Mouse (Mus musculus) kidney, adult 11 months (tissue): ENCODE measurements around the gene S100pbp.

Source experiments
- DNase-seq: peaks from one replicate; pipeline ENCODE4 v3.0.0; 2022

Gene S100pbp

GRCm38 (mm10) chr4:129220376-129221089 is 31.0 kb upstream of the S100pbp start:
- DNase-seq, result no peak

DNA sequence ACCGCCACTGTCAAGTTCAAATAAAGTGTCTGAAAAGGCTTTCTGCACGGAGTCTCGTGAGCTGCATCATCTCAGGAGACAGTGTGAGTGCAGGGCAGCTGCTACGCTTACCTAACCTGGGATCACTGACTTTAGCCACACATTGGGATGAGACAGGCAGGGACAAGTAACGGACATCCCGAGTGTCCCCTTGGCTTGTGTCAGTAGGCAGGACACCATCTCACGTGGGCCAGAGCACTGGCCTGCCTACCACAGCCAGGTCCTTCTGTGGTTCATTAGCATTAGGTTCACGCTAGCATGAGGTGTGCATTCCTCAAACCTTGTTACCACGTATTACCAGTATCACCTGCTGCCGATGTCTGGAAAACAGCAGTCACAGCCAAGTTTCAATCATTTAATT is 29.7 kb upstream of the S100pbp start:
- DNase-seq, result no peak

- no peak for DNase-seq
Observed at GRCm38 (mm10) chr4:129218569-129219175, 29.1 kb upstream of the S100pbp start.

DNA sequence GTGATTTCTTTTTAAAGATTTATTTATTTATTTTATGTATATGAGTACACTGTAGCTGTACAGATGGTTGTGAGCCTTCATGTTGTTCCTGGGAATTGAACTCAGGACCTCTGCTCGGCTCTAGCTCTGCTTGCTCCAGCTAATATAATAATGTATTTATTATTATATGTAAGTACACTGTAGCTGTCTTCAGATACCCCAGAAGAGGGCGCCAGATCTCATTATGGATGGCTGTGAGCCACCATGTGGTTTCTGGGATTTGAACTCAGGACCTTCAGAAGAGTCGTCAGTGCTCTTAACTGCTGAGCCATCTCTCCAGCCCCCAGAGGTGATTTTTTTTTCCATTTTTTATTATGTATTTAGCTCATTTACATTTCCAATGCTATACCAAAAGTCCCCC is 23.0 kb upstream of the S100pbp start:
- DNase-seq, result peak; percentile 15

DNA sequence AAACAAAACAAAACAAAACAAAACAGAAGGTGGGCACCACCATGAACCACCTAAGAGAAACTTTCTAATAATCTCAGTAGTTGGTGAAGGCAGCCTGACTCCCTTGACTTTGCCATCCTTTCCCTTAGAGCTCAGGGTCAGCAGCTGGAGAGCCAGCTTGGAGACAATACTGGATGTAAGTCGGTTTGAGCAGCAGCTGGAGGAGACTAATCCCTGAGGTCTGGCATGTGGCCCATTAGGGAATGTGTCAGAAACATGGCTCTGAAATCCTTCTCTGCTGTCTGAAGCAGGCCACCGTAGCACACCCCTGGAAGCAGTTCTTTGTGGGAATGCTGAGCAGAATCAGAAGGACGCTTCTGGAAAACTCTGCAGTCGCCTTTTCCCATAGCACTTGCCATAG is 21.9 kb upstream of the S100pbp start:
- DNase-seq, result no peak

GRCm38 (mm10) chr4:129209504-129209903 is 20.0 kb upstream of the S100pbp start:
- DNase-seq, result no peak

DNA sequence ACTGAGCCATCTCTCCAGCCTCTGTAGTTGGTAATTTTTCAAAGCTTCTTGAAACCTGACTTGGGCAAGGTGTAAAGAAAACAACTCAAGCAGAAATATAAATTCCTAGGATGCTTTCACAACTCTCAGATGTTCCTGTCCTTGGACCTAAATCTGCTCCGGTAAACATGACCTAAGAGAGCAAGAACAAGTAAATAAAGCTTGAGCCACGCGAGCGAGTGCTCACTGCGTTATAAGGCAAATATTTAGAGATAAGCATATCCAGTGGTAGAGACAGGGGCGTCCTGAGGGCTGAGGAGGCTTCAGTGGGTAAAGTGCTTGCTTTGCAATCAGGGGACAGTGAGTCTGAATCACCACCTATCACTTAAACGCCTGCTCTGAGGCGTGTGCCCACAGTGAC is 17.3 kb upstream of the S100pbp start:
- DNase-seq, result no peak

DNA sequence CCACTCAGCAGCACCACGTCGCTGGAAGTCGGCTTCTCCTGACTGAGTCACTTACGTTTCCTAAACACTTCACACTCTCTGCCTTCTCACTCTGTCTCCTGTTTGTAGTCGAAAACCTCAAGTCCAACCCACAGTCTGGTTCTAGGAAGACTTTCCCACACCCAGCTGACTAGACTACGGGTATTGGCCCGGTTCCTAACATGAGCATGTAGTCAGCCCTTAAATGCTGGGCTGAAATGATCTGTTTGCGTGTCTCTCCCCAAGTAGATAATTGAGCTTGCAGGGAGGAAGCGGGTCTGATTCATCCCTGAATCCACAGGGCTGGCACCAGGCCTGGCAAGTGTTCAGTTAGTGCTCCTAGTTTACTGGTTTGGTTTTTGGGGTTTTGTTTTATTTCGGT is 15.1 kb upstream of the S100pbp start:
- no peak for DNase-seq

GRCm38 (mm10) chr4:129197514-129197913 is 8.0 kb upstream of the S100pbp start:
- no peak for DNase-seq

GRCm38 (mm10) chr4:129194280-129194679 is 4.8 kb upstream of the S100pbp start:
- DNase-seq, result no peak

- DNase-seq, result no peak
Observed at GRCm38 (mm10) chr4:129191691-129192090, 2.2 kb upstream of the S100pbp start.

DNA sequence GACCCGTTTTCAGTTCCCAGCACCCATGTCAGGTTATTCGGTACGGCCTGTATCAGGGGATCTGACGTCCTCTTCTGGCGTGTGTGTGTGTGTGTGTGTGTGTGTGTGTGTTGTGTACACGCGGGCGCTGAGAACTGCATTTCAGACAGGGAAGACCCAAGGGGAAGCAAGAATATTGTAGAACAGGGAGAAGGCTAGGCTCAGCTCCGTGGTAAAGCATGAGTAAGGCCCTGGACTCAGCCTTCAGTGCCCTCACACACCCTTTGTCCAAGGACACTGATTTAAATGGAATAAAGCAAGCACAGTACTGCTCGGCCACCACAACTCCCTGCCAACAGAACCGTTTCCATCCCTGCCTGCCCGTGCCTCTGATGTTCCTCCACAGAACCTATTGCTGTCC is 1.0 kb upstream of the S100pbp start:
- DNase-seq, result peak; percentile 24

DNA sequence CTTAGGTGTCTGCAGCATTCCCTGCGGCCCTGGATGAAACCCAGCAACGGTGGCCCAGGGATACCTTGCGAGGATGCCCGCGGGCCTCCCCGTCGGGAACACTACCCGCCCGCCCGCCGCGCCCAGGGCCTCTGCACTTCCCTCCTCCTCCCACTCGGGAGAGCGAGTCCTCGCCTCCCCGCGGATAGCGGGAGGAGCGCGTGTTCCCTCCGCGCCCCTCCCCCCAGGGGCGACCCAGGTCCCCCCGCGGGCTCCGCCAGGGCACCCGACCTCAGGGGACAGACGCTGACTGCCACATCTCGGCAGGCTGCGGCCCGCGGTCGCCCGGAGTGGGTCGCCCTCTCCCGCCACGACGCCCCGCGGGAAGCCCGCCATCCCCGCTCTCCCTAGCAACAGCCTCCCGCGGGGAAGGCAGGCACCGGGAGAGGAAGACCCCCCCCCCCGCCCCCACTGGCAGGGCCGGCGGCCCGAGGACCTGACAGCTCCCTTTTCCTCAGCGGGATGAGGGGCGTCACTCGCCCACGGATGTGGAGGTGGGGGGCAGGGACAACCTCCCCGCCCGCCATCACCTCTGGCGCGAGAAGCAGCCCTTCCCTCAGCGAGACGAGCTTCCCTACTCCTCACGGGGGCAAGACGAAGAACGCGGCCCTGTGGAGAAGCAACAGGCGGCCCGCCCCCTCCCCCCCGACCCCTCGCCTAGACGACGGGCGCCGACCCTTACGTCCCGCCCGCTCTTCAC is 555 bp downstream of the S100pbp start:
- DNase-seq, result no peak

DNA sequence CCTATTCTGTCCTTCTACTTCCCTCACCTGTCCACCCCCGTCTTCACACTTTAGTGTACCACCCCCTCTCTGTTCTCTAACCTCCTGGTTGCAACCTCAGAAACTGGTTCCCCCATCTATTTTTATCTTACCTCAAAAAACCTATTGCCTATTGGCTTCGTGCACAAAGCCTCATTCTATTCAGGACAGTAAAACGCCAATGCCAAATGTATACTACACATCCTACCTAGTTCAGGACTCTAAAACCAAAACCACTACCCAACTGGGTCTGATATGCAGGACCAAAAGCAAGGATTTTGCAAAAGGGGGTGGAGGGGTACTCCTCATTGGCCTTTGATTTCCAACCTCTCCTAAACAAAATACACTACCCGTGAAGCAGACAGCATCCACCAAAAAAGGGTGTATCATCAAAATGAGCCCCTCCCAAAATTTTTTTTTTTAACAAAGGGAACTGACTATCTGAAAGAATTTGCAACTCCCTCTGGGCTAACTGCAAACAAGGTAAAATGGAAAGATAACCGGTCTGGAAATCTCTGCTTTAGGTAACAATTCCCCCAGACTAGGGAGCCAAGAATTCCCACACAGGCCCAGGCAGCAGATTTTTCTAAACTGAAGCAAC is 1.4 kb downstream of the S100pbp start:
- DNase-seq, result no peak

DNA sequence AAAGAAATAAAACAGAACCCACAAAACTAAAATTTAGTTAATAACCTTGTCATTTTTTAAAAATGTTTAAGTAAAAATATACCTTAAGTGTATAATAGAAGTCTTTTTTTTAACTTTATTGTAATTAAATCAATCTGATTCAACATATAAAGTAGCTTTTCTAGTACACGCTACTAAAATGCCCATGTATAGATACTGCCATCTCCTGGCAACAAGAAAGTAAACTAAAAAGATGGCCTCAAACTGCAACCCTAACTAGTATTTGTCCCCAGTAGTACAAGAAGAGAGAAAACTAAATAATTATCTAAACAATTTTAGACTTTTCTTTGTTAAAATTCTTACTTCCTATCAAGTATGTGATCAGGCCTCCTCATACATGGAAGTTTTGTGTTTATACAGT is 10.0 kb downstream of the S100pbp start:
- DNase-seq, result no peak

DNA sequence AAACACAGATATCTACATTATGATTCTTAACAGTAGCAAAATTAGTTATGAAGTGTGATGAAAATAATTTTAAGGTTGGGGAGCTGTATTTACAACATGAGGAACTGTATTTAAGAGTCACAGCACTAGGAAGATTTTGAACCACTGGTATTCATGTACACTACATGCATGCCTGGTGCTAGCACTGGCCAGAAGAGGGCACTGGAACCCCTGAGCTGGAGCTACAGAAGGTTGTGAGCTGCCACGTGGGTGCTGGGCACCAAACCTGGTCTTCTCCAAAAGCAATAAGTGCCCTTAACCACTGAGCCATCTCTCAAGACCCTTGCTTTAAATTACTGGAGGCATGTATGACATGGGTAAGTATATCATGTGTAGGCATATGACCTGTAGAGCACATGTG is 17.0 kb downstream of the S100pbp start:
- no peak for DNase-seq

DNA sequence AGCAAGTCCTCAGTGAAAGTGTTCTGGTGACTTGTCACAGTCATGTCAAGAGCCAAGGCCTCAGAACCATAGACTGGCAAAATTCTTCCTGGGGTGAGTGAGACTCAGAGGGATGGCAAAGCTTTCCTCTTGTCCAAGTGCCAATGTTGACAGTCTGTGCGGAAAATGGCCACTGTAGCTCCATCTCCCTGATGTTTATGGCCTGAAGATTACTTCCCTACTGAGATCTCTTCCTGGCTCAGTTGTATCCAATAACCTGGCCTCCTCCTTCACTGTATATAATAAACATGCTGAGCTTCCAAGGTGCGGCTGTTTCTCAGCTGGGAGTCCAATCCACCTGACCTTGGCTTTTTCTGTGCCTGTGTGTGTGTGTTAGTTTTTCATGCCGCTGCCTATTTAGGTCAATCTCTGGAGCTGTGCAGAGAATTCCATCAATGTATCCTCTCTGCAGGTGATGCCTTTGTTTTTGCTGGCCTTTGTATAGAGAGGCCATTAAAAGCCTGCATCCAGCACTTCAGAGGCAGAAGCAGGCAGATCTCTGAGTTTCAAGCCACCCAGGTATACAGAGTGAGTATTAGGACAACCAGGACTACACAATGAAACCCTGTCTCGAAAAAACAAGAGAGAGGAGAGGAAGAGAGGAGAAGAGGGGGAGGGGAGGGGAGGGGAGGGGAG is 27.8 kb downstream of the S100pbp start:
- no peak for DNase-seq

- no peak for DNase-seq
Observed at GRCm38 (mm10) chr4:129161076-129161475, 28.5 kb downstream of the S100pbp start.

- DNase-seq, result no peak
Observed at GRCm38 (mm10) chr4:129158549-129158948, 31.0 kb downstream of the S100pbp start.

DNA sequence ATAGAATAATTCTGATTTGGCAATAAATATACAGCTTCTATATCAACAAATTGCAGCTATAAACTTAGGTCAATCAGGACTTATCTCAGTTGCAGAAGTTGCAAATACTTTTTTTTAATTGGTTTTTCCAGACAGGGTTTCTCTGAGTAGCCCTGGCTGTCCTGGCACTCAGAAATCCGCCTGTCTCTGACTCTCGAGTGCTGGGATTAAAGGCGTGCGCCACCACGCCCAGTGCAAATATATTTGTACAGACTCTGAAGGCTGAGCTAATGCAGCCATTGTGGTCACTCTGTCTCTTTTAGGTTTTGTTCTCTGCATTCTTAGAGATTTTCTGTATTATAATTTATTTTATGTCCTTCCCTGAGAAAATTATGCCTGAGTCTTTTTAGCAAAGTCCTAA is 32.0 kb downstream of the S100pbp start:
- no peak for DNase-seq

- DNase-seq, result peak; percentile 54
Observed at GRCm38 (mm10) chr4:129151276-129151811, 38.2 kb downstream of the S100pbp start.

DNA sequence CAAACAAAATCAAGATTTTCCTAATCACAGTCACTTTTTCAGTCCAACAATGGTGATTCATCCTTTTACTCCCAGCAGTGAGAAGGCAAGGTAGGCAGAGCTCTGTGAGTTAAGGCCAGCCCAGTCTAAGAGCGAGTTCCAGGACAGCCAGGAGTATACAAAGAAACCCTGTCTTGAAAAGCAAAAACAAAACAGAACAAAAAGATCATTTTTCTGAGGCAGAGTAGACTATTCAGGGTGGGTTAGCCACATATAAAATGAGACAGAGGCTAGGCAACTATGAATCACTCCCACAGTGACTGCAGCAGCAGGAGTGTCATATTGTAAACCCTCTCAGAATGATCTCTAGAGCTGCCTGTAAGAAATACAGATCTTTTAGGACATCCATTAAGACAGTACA is 40.2 kb downstream of the S100pbp start:
- DNase-seq, result no peak

GRCm38 (mm10) chr4:129147552-129148103 is 41.9 kb downstream of the S100pbp start:
- no peak for DNase-seq
